In genomic region chr7:25516070-25516777, GRCm38 (mm10) we compare ENCODE assay signal across 11 mouse cellular contexts. TPM values are rescaled to one million over a fixed set of nuclear protein-coding genes. Genes with fewer than 3 reads are reported as not detected.
DNase-seq lines count a peak whose midpoint lies in the region; ATAC-seq and TF ChIP-seq lines count a peak whose summit lies in the region.
"Not testable (repeated sequence)": the region's sequence is repeated elsewhere in the genome, so short reads cannot be mapped to it uniquely, and the experiment has no call there.
"Had no signal": no experiment of that assay in that cellular context is flagged by ENCODE, and none has a peak within 500 bp of the region (broad histone marks: within the 10 kb centered on the region; RNA-seq: fewer than 3 reads in every experiment).

No protein-coding gene starts in this region.

- ATAC-seq in forebrain, embryonic 14.5 days: peak; percentile 93
- 0 out of 2 replicates have a peak, but pooled peaks have one; percentile 40 for ATAC-seq in hindbrain, embryonic 12.5 days (ENCODE audit: low FRiP score)
- ATAC-seq in hindbrain, postnatal 0 days: peak; percentile 66
- peak; percentile 42; the same call in 1 of the 2 replicates for ATAC-seq in midbrain, embryonic 15.5 days (replicated peaks)

- not testable (repeated sequence) for H3K4me3 ChIP-seq in forebrain, embryonic 14.5 days (ENCODE audit: low read depth, low read length); hindbrain, embryonic 12.5 days; hindbrain, postnatal 0 days (ENCODE audit: low read length); midbrain, embryonic 15.5 days

- H3K9me3 ChIP-seq in forebrain, embryonic 14.5 days (replicated peaks; ENCODE audit: control insufficient read depth, low read length); hindbrain, embryonic 12.5 days (replicated peaks); hindbrain, postnatal 0 days (ENCODE audit: low read length); midbrain, embryonic 15.5 days: not testable (repeated sequence)

- 36% methylated on average over 2 of the region's 5 CpGs for WGBS in forebrain, embryonic 14.5 days
- 74% methylated on average over 2 of the region's 5 CpGs for WGBS in hindbrain, embryonic 12.5 days
- WGBS in hindbrain, postnatal 0 days: 56% methylated on average over 2 of the region's 5 CpGs
- 58% methylated on average over 2 of the region's 5 CpGs for WGBS in midbrain, embryonic 15.5 days

- TF ChIP-seq CTCF in hindbrain, postnatal 0 days (IDR thresholded peaks at IDR 0.05; ENCODE audit: low read depth): not testable (repeated sequence)

- not testable (repeated sequence) for H3K27me3 ChIP-seq in forebrain, embryonic 14.5 days (replicated peaks; ENCODE audit: control insufficient read depth, insufficient read depth, low read length); hindbrain, embryonic 12.5 days; hindbrain, postnatal 0 days (ENCODE audit: insufficient read depth, low read length); midbrain, embryonic 15.5 days (replicated peaks)

- H3K36me3 ChIP-seq in forebrain, embryonic 14.5 days (ENCODE audit: control insufficient read depth, insufficient read depth, low read length); hindbrain, embryonic 12.5 days; hindbrain, postnatal 0 days (ENCODE audit: insufficient read depth, low read length); midbrain, embryonic 15.5 days (replicated peaks): not testable (repeated sequence)

- H3K4me2 ChIP-seq in forebrain, embryonic 14.5 days (ENCODE audit: low read length); hindbrain, embryonic 12.5 days (replicated peaks); hindbrain, postnatal 0 days (ENCODE audit: low read depth, low read length); midbrain, embryonic 15.5 days: not testable (repeated sequence)

- not testable (repeated sequence) for H3K4me1 ChIP-seq in forebrain, embryonic 14.5 days (ENCODE audit: control insufficient read depth, insufficient read depth, low read length); hindbrain, embryonic 12.5 days; hindbrain, postnatal 0 days (ENCODE audit: insufficient read depth, low read length); midbrain, embryonic 15.5 days

- H3K27ac ChIP-seq in forebrain, embryonic 14.5 days (ENCODE audit: low read depth, low read length); hindbrain, embryonic 12.5 days; hindbrain, postnatal 0 days; midbrain, embryonic 15.5 days: not testable (repeated sequence)

- DNase-seq in adrenal gland, adult 2 months: peak; percentile 16
- DNase-seq in forebrain, embryonic 14.5 days (ENCODE audit: low spot score); hindbrain, postnatal 0 days (ENCODE audit: low spot score): not testable (repeated sequence)
- DNase-seq in kidney, postnatal 14 days: peak; percentile 29

- H3K9ac ChIP-seq in forebrain, embryonic 14.5 days (ENCODE audit: low read length); hindbrain, embryonic 12.5 days; hindbrain, postnatal 0 days (replicated peaks; ENCODE audit: low read length); midbrain, embryonic 15.5 days: not testable (repeated sequence)

RNA-seq across cellular contexts. Expression of gene Ceacam2, which starts 23.4 kb away (rescaled TPM):
- total RNA-seq in adrenal gland, adult 2 months (2021): 1 to 10 TPM; 1.1 to 5.0 TPM
- not detected in 2 replicates for polyA plus RNA-seq in adrenal gland, adult 2 months (2012; rRNA removed)
- polyA plus RNA-seq in forebrain, embryonic 14.5 days (2014; fragmentation: Nextera tagmentation; extraction: Ambion mirVana): not detected in 2 replicates
- not detected in 2 replicates for polyA plus RNA-seq in hindbrain, embryonic 12.5 days (2016; fragmentation: Nextera tagmentation; extraction: Ambion mirVana)
- total RNA-seq in hindbrain, postnatal 0 days (2014; rRNA removed): not detected in 2 replicates
- not detected in 2 replicates for polyA plus RNA-seq in hindbrain, postnatal 0 days (2015; fragmentation: Nextera tagmentation; extraction: Ambion mirVana)
- polyA plus RNA-seq in midbrain, embryonic 15.5 days (2015; fragmentation: Nextera tagmentation; extraction: Ambion mirVana): 0.13 and 0.34 TPM in 2 replicates
- total RNA-seq: MEL had no signal
- polyA plus RNA-seq: activated CD4-positive, CD25-positive, alpha-beta regulatory T cell, adult 4 months; C2C12; heart, postnatal 0 days; hindbrain, embryonic 11.5 days had no signal

RNA-seq across cellular contexts. Expression of gene Ceacam1, which starts 38.8 kb away (rescaled TPM):
- 10 to 100 TPM in 1 of 2 experiments, 1 to 10 TPM in 1; 8.4 to 45.0 TPM for total RNA-seq in adrenal gland, adult 2 months (2021)
- polyA plus RNA-seq in adrenal gland, adult 2 months (2012; rRNA removed): 5.9 and 9.5 TPM in 2 replicates
- polyA plus RNA-seq in forebrain, embryonic 14.5 days (2014; fragmentation: Nextera tagmentation; extraction: Ambion mirVana): 0.95 and 0.99 TPM in 2 replicates
- 0.81 and 1.8 TPM in 2 replicates for polyA plus RNA-seq in hindbrain, embryonic 12.5 days (2016; fragmentation: Nextera tagmentation; extraction: Ambion mirVana)
- total RNA-seq in hindbrain, postnatal 0 days (2014; rRNA removed): 0.32 and 1.2 TPM in 2 replicates
- 0.93 and 1.2 TPM in 2 replicates for polyA plus RNA-seq in hindbrain, postnatal 0 days (2015; fragmentation: Nextera tagmentation; extraction: Ambion mirVana)
- polyA plus RNA-seq in midbrain, embryonic 15.5 days (2015; fragmentation: Nextera tagmentation; extraction: Ambion mirVana): 0.88 and 1.1 TPM in 2 replicates

Comparison
In these comparisons a context has a peak if more than half of its experiments do, and no peak if none do; other contexts are left out.
1. ATAC-seq: peak in every context shown above with its lines; median percentile 93 in forebrain, embryonic 14.5 days; 66 in hindbrain, postnatal 0 days; 42 in midbrain, embryonic 15.5 days; 40 in hindbrain, embryonic 12.5 days.